Mouse (Mus musculus) liver, embryonic 14.5 days (tissue): ENCODE results near the gene Akap13. TPM values are rescaled to one million over a fixed set of nuclear protein-coding genes. Genes with fewer than 3 reads are reported as not detected.

Source experiments
- ATAC-seq: fragments of 200-750 bp; cut with Nextera tagmentation; 2 replicates; pipeline ENCODE4 v1.8.0; 2017; ENCODE audit warnings: moderate number of reproducible peaks, mild to moderate bottlenecking, moderate library complexity; ENCODE audit not compliant: insufficient read depth
- DNase-seq, 3 experiments: peaks; one replicate each; pipeline ENCODE4 v3.0.0-alpha.2; 2012 to 2013; ENCODE audit warnings: low read depth in 3 of 3, low spot score in 3 of 3
- H3K27ac ChIP-seq: fragments of 300-500 bp; sonication (generic); 2 replicates; pipeline ENCODE4 v1.5.1; 2014; ENCODE audit warnings: moderate library complexity, mild to moderate bottlenecking, control low read depth, inconsistent platforms
- H3K27me3 ChIP-seq: fragments of 300-500 bp; sonication (generic); 2 replicates; pipeline ENCODE4 v1.6.1; 2014; ENCODE audit warnings: mild to moderate bottlenecking, low read length, moderate library complexity; ENCODE audit not compliant: control insufficient read depth, insufficient read depth
- H3K36me3 ChIP-seq: fragments of 300-500 bp; sonication (generic); replicated peaks from 2 replicates; pipeline ENCODE4 v1.6.1; 2014; ENCODE audit warnings: low read depth; ENCODE audit not compliant: control insufficient read depth, insufficient read depth
- H3K4me1 ChIP-seq, 2 experiments: fragments of 200-500 bp in 1 of 2; fragments of 300-500 bp in 1 of 2; sonication (generic) in 1 of 2; replicated peaks; 2 replicates each; pipeline ENCODE4 v1.6.1; 2012 to 2014; ENCODE audit warnings: antibody characterized with exemption in 1 of 2, inconsistent platforms in 1 of 2, low read length in 1 of 2; ENCODE audit not compliant: control insufficient read depth in 2 of 2, insufficient read depth in 2 of 2
- H3K4me2 ChIP-seq: fragments of 300-500 bp; sonication (generic); 2 replicates; pipeline ENCODE4 v1.6.1; 2014; ENCODE audit warnings: low read depth, mild to moderate bottlenecking, control low read depth, moderate library complexity
- H3K4me3 ChIP-seq, 2 experiments: fragments of 200-500 bp in 1 of 2; fragments of 300-500 bp in 1 of 2; sonication (generic) in 1 of 2; 2 replicates each; pipeline ENCODE4 v1.5.1; 2012 to 2014; ENCODE audit warnings: low read depth in 2 of 2, low read length in 2 of 2, mild to moderate bottlenecking in 2 of 2, control low read depth in 1 of 2, inconsistent platforms in 1 of 2, moderate library complexity in 1 of 2; ENCODE audit not compliant: insufficient read depth in 1 of 2
- H3K9ac ChIP-seq: fragments of 300-500 bp; sonication (generic); replicated peaks from 2 replicates; pipeline ENCODE4 v1.6.1; 2014; ENCODE audit warnings: mild to moderate bottlenecking, control low read depth, moderate library complexity
- H3K9me3 ChIP-seq: fragments of 300-500 bp; sonication (generic); 2 replicates; pipeline ENCODE4 v1.6.1; 2016; ENCODE audit warnings: low read length, mixed read lengths; ENCODE audit not compliant: control insufficient read depth
- CTCF ChIP-seq: IDR thresholded peaks from 2 replicates; pipeline ENCODE4 v1.5.1; 2016; ENCODE audit warnings: antibody characterized with exemption, low read depth, control low read depth
- EP300 ChIP-seq: IDR thresholded peaks from 2 replicates; pipeline ENCODE4 v1.6.1; 2016; ENCODE audit warnings: antibody characterized with exemption, low read depth
- WGBS: fragments of 180-500 bp; shearing (Covaris S2); extraction: QIAGEN DNeasy Blood & Tissue Kit; methylation state at CpG from one replicate; pipeline ENCODE4 v1.1.7; 2014; ENCODE audit not compliant: insufficient replicate concordance; 5-methylcytosine and 5-hydroxymethylcytosine counted together
- polyA plus RNA-seq, 2 experiments: library from polyadenylated mRNA; depleted of rRNA in 1 of 2; stranded (reverse) in 1 of 2; unstranded in 1 of 2; fragments of >200 nt; fragmentation: Nextera tagmentation in 1 of 2; extraction: Ambion mirVana in 1 of 2; gene quantifications; 2 replicates each; pipeline versions ENCODE4 v1.2.1 to v1.2.3; 2012 to 2014

The Akap13 gene
- polyA plus RNA-seq, 2 experiments: 9.0 to 28.1 TPM

DNA sequence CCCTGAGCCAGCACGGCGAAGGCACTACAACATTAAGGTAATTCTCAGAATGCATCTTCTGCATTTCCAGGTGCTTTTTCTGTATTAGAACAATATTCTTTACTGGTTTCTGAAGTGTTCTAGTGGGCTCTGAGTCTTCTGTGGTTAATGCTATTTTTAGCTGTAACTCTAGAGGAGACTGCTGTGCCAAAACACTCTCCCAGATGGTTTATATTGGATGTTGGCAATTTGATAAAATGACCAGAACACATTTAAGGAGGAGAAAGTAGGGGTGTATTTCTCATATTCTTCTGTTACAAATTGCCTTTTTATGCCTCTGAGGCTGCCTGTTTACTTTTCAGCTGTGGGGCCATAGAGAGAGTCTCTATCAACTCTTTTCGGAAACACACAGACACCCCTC is 94.5 kb downstream of the Akap13 start:
- H3K4me1 ChIP-seq: no peaks in the 10 kb centered on the region
- ATAC-seq (no peak), DNase-seq (no peak)
- no peaks in the 10 kb centered on the region for H3K27me3 ChIP-seq
- no peaks in the 10 kb centered on the region for H3K9me3 ChIP-seq
- no peak overlapping the region for H3K27ac ChIP-seq
- WGBS: 76% methylated on average over 3 of the region's 3 CpGs
- no peak overlapping the region for H3K4me3 ChIP-seq
- H3K36me3 ChIP-seq: no peaks in the 10 kb centered on the region
- no peak for TF ChIP-seq EP300
- TF ChIP-seq CTCF: no peak
- H3K4me2 ChIP-seq: no peak overlapping the region
- H3K9ac ChIP-seq: no peak overlapping the region

GRCm38 (mm10) chr7:75550791-75551336 is 95.5 kb downstream of the Akap13 start:
- WGBS: 57% methylated on average over 6 of the region's 6 CpGs
- Histone ChIP-seq H3K27me3 (no peaks in the 10 kb centered on the region), H3K9ac (no peak overlapping the region), H3K4me3 (no peak overlapping the region), H3K4me2 (no peak overlapping the region), H3K27ac (no peak overlapping the region), H3K4me1 (peaks cover 0 to 2% of the 10 kb centered on the region in 2 experiments; a peak in 1 of 4 replicates), H3K36me3 (no peaks in the 10 kb centered on the region), H3K9me3 (no peaks in the 10 kb centered on the region)
- no peak for DNase-seq
- ATAC-seq: no peak
- TF ChIP-seq EP300 (no peak), CTCF (no peak)

- Histone ChIP-seq H3K9me3 (no peaks in the 10 kb centered on the region), H3K27me3 (no peaks in the 10 kb centered on the region), H3K4me3 (no peak overlapping the region), H3K9ac (no peak overlapping the region), H3K36me3 (no peaks in the 10 kb centered on the region), H3K4me2 (no peak overlapping the region), H3K4me1 (peaks cover 0 to 2% of the 10 kb centered on the region in 2 experiments; a peak in 1 of 4 replicates), H3K27ac (no peak overlapping the region)
- DNase-seq (no peak), ATAC-seq (no peak)
- WGBS: 75% methylated on average over 8 of the region's 8 CpGs
- TF ChIP-seq CTCF (no peak), EP300 (no peak)
Observed at GRCm38 (mm10) chr7:75553002-75553666, 97.8 kb downstream of the Akap13 start.

DNA sequence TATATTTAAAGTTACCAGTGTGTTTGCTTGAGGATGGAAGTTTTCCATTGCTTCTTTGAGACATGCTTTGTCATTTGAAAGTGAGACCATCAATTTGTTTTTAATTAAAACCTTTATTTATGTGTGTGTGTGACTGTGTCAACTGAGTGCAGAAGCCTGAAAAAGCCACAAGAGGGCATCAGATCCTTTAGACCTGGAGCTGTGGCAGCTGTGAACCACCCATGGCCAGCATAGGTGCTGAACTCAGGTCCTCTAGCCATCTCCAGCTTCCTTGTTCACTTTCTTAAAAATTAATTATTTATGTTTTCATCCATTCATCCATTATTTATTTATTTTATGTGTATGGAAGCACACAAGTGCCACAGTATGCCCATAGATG is 98.3 kb downstream of the Akap13 start:
- no peak overlapping the region for H3K9ac ChIP-seq
- H3K36me3 ChIP-seq: no peaks in the 10 kb centered on the region
- no peak overlapping the region for H3K4me2 ChIP-seq
- no peaks in the 10 kb centered on the region for H3K27me3 ChIP-seq
- no peak overlapping the region for H3K4me3 ChIP-seq
- H3K4me1 ChIP-seq: peaks cover 0 to 7% of the 10 kb centered on the region in 2 experiments; a peak in 2 of 4 replicates
- no peak for ATAC-seq
- no peak overlapping the region for H3K27ac ChIP-seq
- H3K9me3 ChIP-seq: no peaks in the 10 kb centered on the region
- no peak for DNase-seq
- TF ChIP-seq CTCF (peak; percentile 74), EP300 (no peak)

DNA sequence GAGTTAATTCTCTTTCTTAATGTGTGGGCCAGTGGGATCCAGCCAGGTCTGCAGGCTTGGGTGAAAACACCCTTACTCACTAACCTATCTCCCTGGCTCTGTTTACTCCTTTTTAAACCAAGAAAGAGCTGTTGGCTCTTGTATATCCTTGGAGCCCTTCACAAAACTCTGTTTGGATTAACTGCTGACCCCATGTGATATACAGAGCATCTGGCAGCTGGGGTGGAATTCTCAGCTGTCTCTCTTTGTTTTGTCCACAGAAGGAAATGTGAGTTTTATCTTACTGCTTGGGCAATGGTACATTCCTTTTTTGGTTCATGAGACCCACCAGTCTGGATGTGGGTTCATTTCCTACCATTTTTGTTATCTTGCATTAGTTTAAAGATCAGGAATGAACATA is 98.7 kb downstream of the Akap13 start:
- H3K9ac ChIP-seq: no peak overlapping the region
- no peak for DNase-seq
- ATAC-seq: no peak

More for the DNA sequence above, 98.7 kb downstream of the Akap13 start:
- H3K4me1 ChIP-seq: peaks cover 0 to 7% of the 10 kb centered on the region in 2 experiments; a peak in 2 of 4 replicates
- TF ChIP-seq CTCF: no peak
- TF ChIP-seq EP300: no peak
- H3K4me3 ChIP-seq: no peak overlapping the region
- no peaks in the 10 kb centered on the region for H3K36me3 ChIP-seq
- no peak overlapping the region for H3K27ac ChIP-seq
- H3K4me2 ChIP-seq: no peak overlapping the region
- no peaks in the 10 kb centered on the region for H3K9me3 ChIP-seq
- no peaks in the 10 kb centered on the region for H3K27me3 ChIP-seq
